Mouse (Mus musculus) forebrain, postnatal 0 days (tissue): ENCODE measurements around the gene Il25. TPM values are rescaled to one million over a fixed set of nuclear protein-coding genes. Genes with fewer than 3 reads are reported as not detected.
A peak's percentile ranks its signal among the peaks of the same experiment; 100 is the strongest.
"Not testable (repeated sequence)": the region's sequence is repeated elsewhere in the genome, so short reads cannot be mapped to it uniquely, and the experiment has no call there.

Experiments
- ATAC-seq: fragments of 200-750 bp; cut with Nextera tagmentation; 2 replicates; pipeline ENCODE4 v1.8.0; 2017; ENCODE audit warnings: mild to moderate bottlenecking, moderate library complexity
- DNase-seq: peaks from one replicate; pipeline ENCODE4 v3.0.0-alpha.2; 2015
- H3K27ac ChIP-seq: fragments of 300-500 bp; sonication (generic); 2 replicates; pipeline ENCODE4 v1.5.1; 2014; ENCODE audit warnings: low read depth, mild to moderate bottlenecking, antibody characterized with exemption, low read length, moderate library complexity, mixed read lengths
- H3K27me3 ChIP-seq: fragments of 300-500 bp; sonication (generic); 2 replicates; pipeline ENCODE4 v1.6.1; 2014; ENCODE audit warnings: mild to moderate bottlenecking, low read length, mixed read lengths; ENCODE audit not compliant: insufficient read depth
- H3K36me3 ChIP-seq: fragments of 300-500 bp; sonication (generic); 2 replicates; pipeline ENCODE4 v1.6.1; 2014; ENCODE audit warnings: mild to moderate bottlenecking, moderate library complexity; ENCODE audit not compliant: insufficient read depth
- H3K4me1 ChIP-seq: fragments of 300-500 bp; sonication (generic); 2 replicates; pipeline ENCODE4 v1.6.1; 2014; ENCODE audit warnings: antibody characterized with exemption; ENCODE audit not compliant: insufficient read depth
- H3K4me2 ChIP-seq: fragments of 300-500 bp; sonication (generic); 2 replicates; pipeline ENCODE4 v1.6.1; 2014; ENCODE audit warnings: low read depth, mild to moderate bottlenecking, moderate library complexity
- H3K4me3 ChIP-seq: fragments of 300-500 bp; sonication (generic); 2 replicates; pipeline ENCODE4 v1.5.1; 2014; ENCODE audit warnings: low read depth, low read length, mixed read lengths
- H3K9ac ChIP-seq: fragments of 300-500 bp; sonication (generic); 2 replicates; pipeline ENCODE4 v1.6.1; 2014; ENCODE audit warnings: mild to moderate bottlenecking
- H3K9me3 ChIP-seq: fragments of 300-500 bp; sonication (generic); 2 replicates; pipeline ENCODE4 v1.6.1; 2016; ENCODE audit warnings: low read length
- CTCF ChIP-seq: sonication (generic); IDR thresholded peaks from 2 replicates; pipeline ENCODE4 v1.5.1; 2016; ENCODE audit warnings: antibody characterized with exemption, control low read depth, low read depth
- WGBS: fragments of 180-500 bp; shearing (Covaris S2); extraction: QIAGEN DNeasy Blood & Tissue Kit; methylation state at CpG from one replicate; pipeline ENCODE4 v1.1.7; 2014; 5-methylcytosine and 5-hydroxymethylcytosine counted together
- polyA plus RNA-seq: library from polyadenylated mRNA; unstranded; fragments of >200 nt; fragmentation: Nextera tagmentation; extraction: Ambion mirVana; gene quantifications from 2 replicates; pipeline ENCODE4 v1.2.1, GENCODE M21; 2015
- total RNA-seq: library from RNA; depleted of rRNA; stranded (reverse); fragments of >200 nt; gene quantifications from 2 replicates; pipeline ENCODE4 v1.2.3, GENCODE M21; 2014

Il25 gene
- total and polyA plus RNA-seq, 2 experiments from 2014 or later = 0.38 to 0.58 TPM

GRCm38 (mm10) chr14:54961487-54961886, 29.0 kb downstream of the Il25 start:
- DNase-seq = no peak
- no peak for ATAC-seq
- Histone ChIP-seq H3K4me1 (no peaks in the 10 kb centered on the region), H3K4me2 (no peak overlapping the region), H3K36me3 (no peaks in the 10 kb centered on the region), H3K9ac (no peak overlapping the region), H3K4me3 (no peak overlapping the region), H3K9me3 (no peaks in the 10 kb centered on the region), H3K27ac (no peak overlapping the region), H3K27me3 (no peaks in the 10 kb centered on the region)
- 83% methylated on average over 5 of the region's 5 CpGs for WGBS
- TF ChIP-seq CTCF = no peak

- Histone ChIP-seq H3K4me3 (no peak overlapping the region), H3K9ac (no peak overlapping the region), H3K27ac (no peak overlapping the region), H3K4me2 (no peak overlapping the region), H3K4me1 (no peaks in the 10 kb centered on the region), H3K36me3 (no peaks in the 10 kb centered on the region), H3K27me3 (no peaks in the 10 kb centered on the region), H3K9me3 (no peaks in the 10 kb centered on the region)
- no peak for TF ChIP-seq CTCF
- no peak for ATAC-seq
- 90% methylated on average over 7 of the region's 7 CpGs for WGBS
- DNase-seq = no peak
Measured at GRCm38 (mm10) chr14:54962714-54963113, 30.2 kb downstream of the Il25 start.

- Histone ChIP-seq H3K27me3 (no peaks in the 10 kb centered on the region), H3K27ac (no peak overlapping the region), H3K4me1 (no peaks in the 10 kb centered on the region), H3K9me3 (no peaks in the 10 kb centered on the region), H3K4me3 (no peak overlapping the region), H3K9ac (no peak overlapping the region), H3K36me3 (no peaks in the 10 kb centered on the region), H3K4me2 (no peak overlapping the region)
- 89% methylated on average over 11 of the region's 11 CpGs for WGBS
- no peak for DNase-seq
- no peak for ATAC-seq
- TF ChIP-seq CTCF = no peak
Measured at GRCm38 (mm10) chr14:54963727-54964126, 31.2 kb downstream of the Il25 start.

GRCm38 (mm10) chr14:54965044-54965443, 32.5 kb downstream of the Il25 start:
- Histone ChIP-seq H3K36me3 (no peaks in the 10 kb centered on the region), H3K4me1 (no peaks in the 10 kb centered on the region), H3K27me3 (no peaks in the 10 kb centered on the region), H3K9ac (no peak overlapping the region), H3K27ac (no peak overlapping the region), H3K4me3 (no peak overlapping the region), H3K4me2 (no peak overlapping the region), H3K9me3 (no peaks in the 10 kb centered on the region)
- ATAC-seq (no peak), DNase-seq (no peak)
- WGBS = 84% methylated on average over 15 of the region's 15 CpGs
- TF ChIP-seq CTCF = no peak

- H3K36me3 ChIP-seq = no peaks in the 10 kb centered on the region
- no peak overlapping the region for H3K4me3 ChIP-seq
- H3K27ac ChIP-seq = no peak overlapping the region
- no peak overlapping the region for H3K9ac ChIP-seq
- H3K4me2 ChIP-seq = no peak overlapping the region
- no peaks in the 10 kb centered on the region for H3K4me1 ChIP-seq
- DNase-seq = no peak
- TF ChIP-seq CTCF = no peak
- no peaks in the 10 kb centered on the region for H3K27me3 ChIP-seq
- no peak for ATAC-seq
- 78% methylated on average over 6 of the region's 6 CpGs for WGBS
- no peaks in the 10 kb centered on the region for H3K9me3 ChIP-seq
Measured at GRCm38 (mm10) chr14:54965631-54966030, 33.1 kb downstream of the Il25 start.

- WGBS = 79% methylated on average over 7 of the region's 7 CpGs
Measured at GRCm38 (mm10) chr14:54966320-54966977, 34.0 kb downstream of the Il25 start, which contains the start of gene Myh6. TSS of gene Myh6 (minus strand) at chr14:54966927.

GRCm38 (mm10) chr14:54967874-54968273, 35.4 kb downstream of the Il25 start:
- Histone ChIP-seq H3K27ac (no peak overlapping the region), H3K9me3 (no peaks in the 10 kb centered on the region), H3K9ac (no peak overlapping the region), H3K4me3 (no peak overlapping the region), H3K27me3 (no peaks in the 10 kb centered on the region), H3K36me3 (no peaks in the 10 kb centered on the region), H3K4me1 (no peaks in the 10 kb centered on the region), H3K4me2 (no peak overlapping the region)
- DNase-seq (no peak), ATAC-seq (no peak)
- no peak for TF ChIP-seq CTCF
- WGBS = 96% methylated on average over 3 of the region's 3 CpGs

More at GRCm38 (mm10) chr14:54966320-54966977, 34.0 kb downstream of the Il25 start, which contains the start of gene Myh6:
- Histone ChIP-seq H3K27me3 (no peaks in the 10 kb centered on the region), H3K4me1 (no peaks in the 10 kb centered on the region), H3K27ac (no peak within 1 kb of the TSS), H3K9ac (no peak within 1 kb of the TSS), H3K4me2 (no peak within 1 kb of the TSS), H3K4me3 (no peak within 1 kb of the TSS), H3K9me3 (no peaks in the 10 kb centered on the region), H3K36me3 (no peaks in the 10 kb centered on the region)
- DNase-seq (no peak), ATAC-seq (no peak)
- TF ChIP-seq CTCF = no peak

- DNase-seq (no peak), ATAC-seq (no peak)
- H3K9me3 ChIP-seq = no peaks in the 10 kb centered on the region
- H3K4me3 ChIP-seq = no peak overlapping the region
- TF ChIP-seq CTCF = no peak
- H3K4me2 ChIP-seq = no peak overlapping the region
- no peak overlapping the region for H3K27ac ChIP-seq
- no peak overlapping the region for H3K9ac ChIP-seq
- H3K27me3 ChIP-seq = no peaks in the 10 kb centered on the region
- H3K36me3 ChIP-seq = no peaks in the 10 kb centered on the region
- H3K4me1 ChIP-seq = no peaks in the 10 kb centered on the region
Measured at GRCm38 (mm10) chr14:54968344-54968743, 35.8 kb downstream of the Il25 start.

- H3K4me2 ChIP-seq, DNase-seq, H3K9ac ChIP-seq, H3K4me1 ChIP-seq, H3K9me3 ChIP-seq, H3K4me3 ChIP-seq, H3K27me3 ChIP-seq, ATAC-seq, H3K36me3 ChIP-seq: not testable (repeated sequence)
- H3K27ac ChIP-seq = peak overlapping the region; percentile 85; the same call in 1 of the 2 replicates
- WGBS = 94% methylated on average over 7 of the region's 11 CpGs
Measured at GRCm38 (mm10) chr14:54972786-54973185, 40.3 kb downstream of the Il25 start.
